Mouse (Mus musculus) cerebellum, adult 18-20 months (tissue): ENCODE measurements around the gene Gm8108.
"Not testable (repeated sequence)": the region's sequence is repeated elsewhere in the genome, so short reads cannot be mapped to it uniquely, and the experiment has no call there.

Experiments used
- DNase-seq, 2 experiments: peaks; one replicate each; pipeline ENCODE4 v3.0.0; 2021

The Gm8108 gene

DNA sequence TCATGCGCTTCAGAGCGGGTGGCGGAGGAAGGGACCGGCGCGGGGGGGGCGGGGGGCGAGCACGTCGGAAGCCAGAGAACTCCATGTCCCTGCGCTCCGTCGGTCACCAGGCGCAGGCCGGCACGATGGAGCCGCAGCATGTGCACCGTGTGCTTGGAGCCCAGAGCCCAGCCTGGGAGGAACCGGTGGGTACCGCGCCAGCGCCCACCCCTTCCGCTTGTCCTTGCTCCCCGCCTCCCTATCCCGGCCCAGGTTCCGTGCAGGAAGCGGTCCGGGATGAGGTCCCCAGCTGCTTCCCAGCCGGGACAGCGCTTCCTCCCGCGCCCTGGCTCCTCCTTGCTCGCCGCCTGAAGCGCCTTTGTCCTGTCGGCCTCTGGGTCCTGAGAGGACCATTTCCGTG lies at the start of gene Gm8108:
TSS of gene Gm8108 (plus strand) at position 101 of the 400 bp plus-strand sequence.
- not testable (repeated sequence) for DNase-seq

DNA sequence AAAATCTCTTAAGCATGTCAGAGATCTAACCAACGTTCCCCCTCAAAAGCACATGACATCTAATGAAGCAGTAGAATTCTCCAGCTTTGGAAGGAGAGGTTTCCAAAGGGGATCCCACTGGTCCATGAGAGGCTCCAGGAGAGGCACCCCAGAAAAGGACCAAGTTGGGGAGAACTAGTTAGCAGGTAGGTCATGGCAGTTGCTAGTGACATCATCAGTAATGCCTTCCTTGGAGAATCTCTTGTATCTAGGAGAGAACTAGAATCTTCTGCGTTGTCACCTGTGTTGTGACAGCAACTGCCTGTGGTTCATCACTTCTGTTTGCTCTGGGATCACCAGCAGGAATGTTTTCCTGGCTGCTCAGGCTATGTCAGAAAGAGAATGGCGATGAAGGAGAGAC lies 26.5 kb upstream of the Gm8108 start, which contains the start of gene Gm3115:
TSS of gene Gm3115 (plus strand) at position 301 of the 400 bp plus-strand sequence.
- not testable (repeated sequence) for DNase-seq

DNA sequence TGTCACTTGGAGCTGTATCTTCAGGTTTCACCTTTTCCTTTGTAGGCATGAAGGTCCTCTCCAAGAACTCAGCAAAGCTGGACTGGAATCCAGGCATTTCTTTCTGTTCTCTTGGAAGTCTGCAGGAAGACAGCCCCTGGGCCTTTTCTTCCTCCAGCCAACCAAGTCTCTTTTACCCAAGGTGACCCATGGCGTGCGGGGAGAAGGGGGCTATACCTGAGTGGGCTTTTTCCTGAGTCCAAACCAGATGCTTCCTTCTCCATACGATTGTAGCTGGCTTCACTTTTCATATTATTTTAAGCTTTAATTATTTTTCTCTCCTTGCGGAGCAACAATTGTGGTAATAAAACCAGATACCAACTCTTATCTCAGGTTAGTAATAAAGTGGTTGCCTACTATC lies 31.3 kb downstream of the Gm8108 start:
- DNase-seq: not testable (repeated sequence)

DNA sequence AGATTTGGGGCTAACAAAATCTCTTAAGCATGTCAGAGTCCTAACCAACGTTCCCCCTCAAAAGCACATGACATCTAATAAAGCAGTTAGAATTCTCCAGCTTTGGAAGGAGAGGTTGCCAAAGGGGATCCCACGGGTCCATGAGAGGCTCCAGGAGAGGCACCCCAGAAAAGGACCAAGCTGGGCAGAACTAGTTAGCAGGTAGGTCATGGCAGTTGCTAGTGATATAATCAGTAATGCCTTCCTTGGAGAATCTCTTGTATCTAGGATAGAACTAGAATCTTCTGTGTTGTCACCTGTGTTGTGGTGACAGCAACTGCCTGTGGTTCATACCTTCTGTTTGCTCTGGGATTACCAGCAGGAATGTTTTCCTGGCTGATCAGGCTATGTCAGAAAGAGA lies 54.4 kb downstream of the Gm8108 start, which contains the start of gene Gm3127:
TSS of gene Gm3127 (plus strand) at position 301 of the 400 bp plus-strand sequence.
- not testable (repeated sequence) for DNase-seq

DNA sequence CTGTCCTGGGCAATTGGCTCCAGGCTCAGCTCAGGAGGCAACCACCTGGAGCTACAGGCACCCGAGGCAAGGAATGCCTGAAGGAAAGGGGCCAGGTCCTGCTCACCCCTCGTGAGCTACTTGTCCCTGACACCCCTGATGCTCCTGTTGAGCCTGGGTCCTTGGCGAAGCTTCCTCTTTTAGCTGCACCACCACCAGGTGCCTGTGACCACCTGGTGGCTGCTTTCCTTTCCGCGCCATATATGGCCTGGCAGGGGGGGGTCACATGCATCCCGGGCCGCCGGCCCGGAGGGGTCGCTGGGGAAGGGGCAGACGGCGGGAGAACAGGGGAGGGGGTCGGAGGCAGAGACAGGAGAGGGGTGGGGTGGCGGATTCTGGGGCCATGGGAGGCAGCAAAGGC lies 71.7 kb downstream of the Gm8108 start:
- not testable (repeated sequence) for DNase-seq
